Mouse (Mus musculus) stomach, embryonic 14.5 days (tissue): Measurements from ENCODE around the gene Nqo2. TPM values are rescaled to one million over a fixed set of nuclear protein-coding genes. Genes with fewer than 3 reads are reported as not detected.
"Not testable (repeated sequence)": the region's sequence is repeated elsewhere in the genome, so short reads cannot be mapped to it uniquely, and the experiment has no call there.

Experiments used
- ATAC-seq: fragments of 200-750 bp; cut with Nextera tagmentation; 2 replicates; pipeline ENCODE4 v1.8.0; 2017; ENCODE audit warnings: low read depth, moderate TSS enrichment; ENCODE audit not compliant: insufficient number of reproducible peaks, insufficient read depth, low FRiP score
- H3K27ac ChIP-seq: fragments of 300-500 bp; sonication (generic); 2 replicates; pipeline ENCODE4 v1.5.1; 2014; ENCODE audit warnings: mild to moderate bottlenecking, low read length, moderate library complexity, mixed read lengths
- H3K27me3 ChIP-seq: fragments of 300-500 bp; sonication (generic); 2 replicates; pipeline ENCODE4 v1.6.1; 2014; ENCODE audit warnings: low read length, control low read depth, mixed read lengths; ENCODE audit not compliant: control insufficient read depth, insufficient read depth
- H3K36me3 ChIP-seq: fragments of 300-500 bp; sonication (generic); 2 replicates; pipeline ENCODE4 v1.6.1; 2014; ENCODE audit warnings: mild to moderate bottlenecking, control low read depth, low read length, moderate library complexity, mixed read lengths; ENCODE audit not compliant: control insufficient read depth, insufficient read depth
- H3K4me1 ChIP-seq: fragments of 300-500 bp; sonication (generic); 2 replicates; pipeline ENCODE4 v1.6.1; 2014; ENCODE audit warnings: low read length, control low read depth, mixed read lengths; ENCODE audit not compliant: control insufficient read depth, insufficient read depth
- H3K4me2 ChIP-seq: fragments of 300-500 bp; sonication (generic); replicated peaks from 2 replicates; pipeline ENCODE4 v1.6.1; 2014; ENCODE audit warnings: low read depth, low read length, control low read depth
- H3K4me3 ChIP-seq: fragments of 300-500 bp; sonication (generic); 2 replicates; pipeline ENCODE4 v1.5.1; 2014; ENCODE audit warnings: low read depth, low read length, control low read depth
- H3K9ac ChIP-seq: fragments of 300-500 bp; sonication (generic); replicated peaks from 2 replicates; pipeline ENCODE4 v1.6.1; 2014; ENCODE audit warnings: low read depth, mild to moderate bottlenecking, control low read depth, low read length, moderate library complexity, mixed read lengths
- H3K9me3 ChIP-seq: fragments of 300-500 bp; sonication (generic); 2 replicates; pipeline ENCODE4 v1.6.1; 2016; ENCODE audit warnings: low read depth, low read length, control low read depth; ENCODE audit not compliant: control insufficient read depth
- WGBS: fragments of 180-500 bp; shearing (Covaris S2); extraction: QIAGEN DNeasy Blood & Tissue Kit; methylation state at CpG from one replicate; pipeline ENCODE4 v1.1.7; 2014; 5-methylcytosine and 5-hydroxymethylcytosine counted together
- polyA plus RNA-seq: library from polyadenylated mRNA; unstranded; fragments of >200 nt; fragmentation: Nextera tagmentation; extraction: Ambion mirVana; gene quantifications from 2 replicates; pipeline ENCODE4 v1.2.1, GENCODE M21; 2014

The Nqo2 gene
- polyA plus RNA-seq, 1 experiment from 2014 or later: 27.7 TPM

DNA sequence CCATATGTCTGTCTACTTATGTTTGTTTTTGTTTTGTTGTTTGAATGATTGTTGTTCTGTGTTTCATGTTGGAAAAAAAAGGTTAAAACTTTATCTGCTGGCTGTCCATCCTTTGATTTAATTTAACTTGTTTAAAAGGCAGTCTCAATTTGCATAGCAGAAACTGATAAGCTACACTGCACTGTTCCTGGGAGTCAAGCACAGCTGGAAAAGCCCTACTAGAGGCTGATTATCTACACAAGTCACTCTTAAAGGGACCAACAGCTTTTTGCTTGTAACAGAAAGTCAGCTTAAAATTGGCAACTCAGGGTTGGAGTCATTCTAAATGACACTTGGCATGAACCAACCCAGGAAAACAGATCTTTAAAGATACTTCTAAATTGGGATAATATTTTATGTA, 26.9 kb upstream of the Nqo2 start:
- not testable (repeated sequence) for H3K9ac ChIP-seq, H3K9me3 ChIP-seq, H3K27ac ChIP-seq, H3K4me2 ChIP-seq, H3K4me1 ChIP-seq, H3K36me3 ChIP-seq, ATAC-seq, H3K27me3 ChIP-seq, H3K4me3 ChIP-seq

DNA sequence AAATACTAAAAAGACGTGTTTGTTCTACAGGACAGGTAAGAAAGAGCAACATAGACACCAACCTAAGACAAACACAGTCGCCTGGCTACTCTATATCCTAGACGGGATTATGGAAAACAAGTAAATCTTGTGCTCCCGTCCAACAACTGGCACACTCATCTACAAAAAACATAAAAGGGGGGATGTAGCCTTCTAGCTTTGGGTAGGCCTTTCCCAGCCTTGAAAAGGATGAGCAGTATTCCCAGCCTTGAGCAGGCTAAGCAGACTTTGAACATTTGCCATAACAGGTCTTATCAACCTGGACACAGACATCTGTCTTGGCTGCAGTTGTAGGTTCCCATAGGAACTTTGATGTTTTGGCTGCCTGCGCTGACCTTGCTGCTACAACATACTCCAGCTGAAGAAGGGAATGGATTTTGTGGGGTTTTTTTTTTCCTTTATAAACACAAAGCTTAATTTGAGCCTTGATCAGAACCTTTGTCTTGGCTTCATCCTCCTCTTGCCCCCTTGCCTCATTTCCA, 23.1 kb upstream of the Nqo2 start:
- H3K9ac ChIP-seq: no peak overlapping the region
- 79% methylated on average over 5 of the region's 5 CpGs for WGBS
- no peaks in the 10 kb centered on the region for H3K9me3 ChIP-seq
- no peak overlapping the region for H3K27ac ChIP-seq
- no peaks in the 10 kb centered on the region for H3K36me3 ChIP-seq
- H3K27me3 ChIP-seq: no peaks in the 10 kb centered on the region
- H3K4me3 ChIP-seq: no peak overlapping the region
- H3K4me2 ChIP-seq: no peak overlapping the region
- no peaks in the 10 kb centered on the region for H3K4me1 ChIP-seq
- ATAC-seq: no peak

DNA sequence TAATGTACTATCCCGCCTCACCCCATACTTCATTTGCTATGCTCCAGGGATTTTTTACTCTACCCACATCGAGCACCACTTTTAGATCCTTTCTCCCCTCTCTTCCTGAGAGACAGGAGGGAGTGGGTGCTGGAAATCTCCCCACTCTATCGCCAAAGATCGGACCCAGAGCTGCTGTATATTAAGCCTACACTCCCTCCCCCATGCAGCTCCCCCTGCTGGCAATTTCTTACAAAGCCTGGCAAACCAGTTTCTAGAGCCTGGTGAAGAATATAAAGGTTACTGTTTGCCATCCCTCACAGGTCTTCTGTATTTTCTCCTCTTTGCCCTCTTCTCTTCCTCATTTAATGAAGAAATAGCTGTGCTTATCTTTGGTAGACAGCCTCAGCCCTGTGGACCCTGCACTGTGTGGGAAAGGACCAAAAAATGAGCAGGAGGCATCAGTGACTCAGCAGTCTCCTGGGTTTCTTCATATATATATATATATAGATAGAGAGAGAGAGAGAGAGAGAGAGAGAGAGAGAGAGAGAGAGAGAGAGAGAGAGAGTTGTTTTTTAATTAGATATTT, 22.2 kb upstream of the Nqo2 start:
- H3K9me3 ChIP-seq: no peaks in the 10 kb centered on the region
- no peak overlapping the region for H3K9ac ChIP-seq
- H3K4me1 ChIP-seq: no peaks in the 10 kb centered on the region
- H3K4me2 ChIP-seq: no peak overlapping the region
- 45% methylated on average over 4 of the region's 4 CpGs for WGBS
- H3K27me3 ChIP-seq: no peaks in the 10 kb centered on the region
- H3K4me3 ChIP-seq: no peak overlapping the region
- H3K36me3 ChIP-seq: no peaks in the 10 kb centered on the region
- no peak overlapping the region for H3K27ac ChIP-seq
- no peak for ATAC-seq

DNA sequence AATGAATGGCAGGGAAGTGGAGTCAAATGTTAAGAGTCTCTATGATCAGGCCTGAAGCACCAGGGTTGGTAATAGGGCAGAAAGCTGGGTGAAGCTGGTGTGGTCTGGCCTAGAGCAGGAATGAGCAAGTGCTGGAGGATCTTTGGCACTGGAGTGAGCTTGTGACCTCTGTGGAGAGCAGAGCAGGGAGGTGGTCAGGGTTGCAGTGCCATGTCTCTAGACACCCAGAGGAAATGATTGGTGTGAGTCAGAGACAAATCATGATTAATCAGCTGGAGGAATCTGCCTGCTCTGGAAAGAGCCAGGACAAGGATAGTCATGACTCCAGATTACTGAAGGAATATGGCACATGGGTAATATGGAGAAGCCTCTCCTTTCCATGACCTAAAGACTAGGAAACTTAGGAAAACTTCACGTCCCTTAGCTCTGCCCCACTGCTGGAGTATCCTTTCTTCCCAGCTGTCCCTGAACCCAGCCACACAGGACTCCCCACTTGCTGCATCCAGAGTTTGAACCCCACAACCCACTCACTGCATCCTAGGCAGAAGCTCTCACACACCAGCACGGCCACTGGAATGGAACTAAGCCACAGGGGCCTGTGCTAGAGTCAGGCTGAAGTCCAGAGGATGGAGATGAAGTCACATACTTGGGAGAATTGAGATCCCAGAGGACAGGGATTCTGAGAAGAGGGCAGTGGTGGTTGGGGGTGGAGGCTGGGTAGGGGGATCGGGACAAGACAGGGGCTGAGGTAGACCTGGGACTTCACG, 13.0 kb upstream of the Nqo2 start:
- Histone ChIP-seq H3K36me3 (no peaks in the 10 kb centered on the region), H3K4me3 (no peak overlapping the region), H3K4me2 (no peak overlapping the region), H3K4me1 (no peaks in the 10 kb centered on the region), H3K9ac (no peak overlapping the region), H3K27me3 (no peaks in the 10 kb centered on the region), H3K9me3 (no peaks in the 10 kb centered on the region), H3K27ac (no peak overlapping the region)
- ATAC-seq: no peak
- 85% methylated on average over 4 of the region's 4 CpGs for WGBS

DNA sequence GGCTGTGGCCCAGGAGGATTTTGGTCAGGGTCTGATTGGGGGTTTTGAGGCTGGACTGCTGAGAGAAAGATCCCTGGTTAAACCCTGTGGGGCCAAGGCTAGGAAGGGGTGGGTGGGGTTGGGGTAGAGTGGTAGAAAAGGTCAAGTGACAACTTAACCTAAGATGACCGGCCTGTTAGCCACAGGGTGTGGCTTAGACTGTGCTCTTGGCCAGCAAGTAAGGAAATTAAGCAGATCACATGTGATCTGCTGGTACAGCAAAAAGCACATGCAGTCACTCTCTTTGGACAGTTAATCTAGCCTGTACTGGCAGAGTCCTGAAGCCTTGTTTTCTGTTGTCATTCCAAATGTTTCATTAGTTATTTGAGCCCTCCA, 12.4 kb upstream of the Nqo2 start:
- WGBS: 52% methylated on average over 1 of the region's 1 CpGs
- ATAC-seq: no peak
- no peak overlapping the region for H3K9ac ChIP-seq

DNA sequence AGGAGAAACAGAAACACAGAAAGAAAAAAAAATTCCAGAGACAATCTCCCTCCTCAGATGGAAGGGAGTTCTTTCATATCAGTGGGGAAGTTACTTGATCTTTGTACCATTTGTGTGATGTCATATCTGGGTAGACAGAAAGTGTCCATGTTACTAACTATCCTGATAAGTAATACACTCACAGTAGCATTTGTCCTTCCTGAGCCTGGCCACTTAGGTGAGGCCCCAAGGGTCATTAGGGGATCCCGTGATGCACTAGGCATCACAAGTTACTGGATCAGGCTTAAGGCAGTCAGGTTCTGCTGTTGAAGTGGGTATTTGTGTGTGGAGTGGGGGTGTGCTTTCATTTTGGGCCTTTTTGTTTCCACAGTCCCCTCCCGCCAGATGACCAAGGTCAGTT, 11.5 kb upstream of the Nqo2 start:
- Histone ChIP-seq H3K9me3 (no peaks in the 10 kb centered on the region), H3K27ac (no peak overlapping the region), H3K36me3 (no peaks in the 10 kb centered on the region), H3K27me3 (no peaks in the 10 kb centered on the region), H3K9ac (no peak overlapping the region), H3K4me3 (no peak overlapping the region), H3K4me2 (no peak overlapping the region), H3K4me1 (no peaks in the 10 kb centered on the region)
- no peak for ATAC-seq
- WGBS: 94% methylated on average over 2 of the region's 2 CpGs

More for the DNA sequence above, 12.4 kb upstream of the Nqo2 start:
- H3K36me3 ChIP-seq: no peaks in the 10 kb centered on the region
- no peaks in the 10 kb centered on the region for H3K9me3 ChIP-seq
- H3K27ac ChIP-seq: no peak overlapping the region
- H3K27me3 ChIP-seq: no peaks in the 10 kb centered on the region
- H3K4me3 ChIP-seq: no peak overlapping the region
- no peak overlapping the region for H3K4me2 ChIP-seq
- H3K4me1 ChIP-seq: no peaks in the 10 kb centered on the region

DNA sequence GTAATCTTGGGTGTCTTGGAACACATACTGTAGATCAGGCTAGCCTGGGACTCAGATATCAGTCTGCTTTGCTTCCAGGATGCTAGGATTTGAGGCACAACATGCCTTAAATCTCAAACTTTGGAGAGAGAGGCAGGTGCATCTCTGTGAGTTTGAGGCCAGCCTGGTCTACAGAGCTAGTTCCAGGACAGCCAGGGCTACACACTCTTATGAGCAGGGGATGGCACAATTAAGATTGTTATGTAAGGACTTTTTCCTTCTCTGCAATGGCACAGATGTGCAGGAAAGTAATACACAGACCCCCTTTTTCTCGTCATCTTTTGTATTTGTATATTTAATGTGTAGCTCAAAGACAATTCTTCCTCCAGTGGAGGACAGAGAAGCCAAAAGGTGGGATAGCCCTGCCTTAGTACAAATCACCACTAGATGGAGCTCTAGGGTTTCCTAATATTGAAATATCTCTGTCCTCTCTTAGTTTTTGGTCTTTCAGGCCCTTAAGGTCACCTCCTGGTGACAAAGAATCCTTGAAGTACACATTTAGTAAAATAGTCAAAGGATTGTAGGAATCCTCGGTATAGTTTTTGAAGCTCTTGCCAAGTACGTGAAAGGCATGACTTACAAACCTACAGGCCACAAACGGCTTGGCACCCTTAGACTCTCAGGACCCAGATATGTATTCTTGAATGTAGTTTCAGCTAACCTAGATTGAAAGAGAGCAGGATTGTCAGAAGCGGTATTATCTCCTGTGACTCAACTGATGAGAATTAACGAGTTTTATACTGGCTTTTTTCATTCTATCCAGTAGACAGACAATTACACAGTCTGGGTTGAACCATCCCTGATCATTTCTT, 7.7 kb upstream of the Nqo2 start:
- Histone ChIP-seq H3K9ac (no peak overlapping the region), H3K4me2 (no peak overlapping the region), H3K4me3 (no peak overlapping the region), H3K4me1 (no peaks in the 10 kb centered on the region), H3K36me3 (no peaks in the 10 kb centered on the region), H3K9me3 (no peaks in the 10 kb centered on the region), H3K27me3 (no peaks in the 10 kb centered on the region), H3K27ac (no peak overlapping the region)
- no peak for ATAC-seq
- 44% methylated on average over 6 of the region's 6 CpGs for WGBS

DNA sequence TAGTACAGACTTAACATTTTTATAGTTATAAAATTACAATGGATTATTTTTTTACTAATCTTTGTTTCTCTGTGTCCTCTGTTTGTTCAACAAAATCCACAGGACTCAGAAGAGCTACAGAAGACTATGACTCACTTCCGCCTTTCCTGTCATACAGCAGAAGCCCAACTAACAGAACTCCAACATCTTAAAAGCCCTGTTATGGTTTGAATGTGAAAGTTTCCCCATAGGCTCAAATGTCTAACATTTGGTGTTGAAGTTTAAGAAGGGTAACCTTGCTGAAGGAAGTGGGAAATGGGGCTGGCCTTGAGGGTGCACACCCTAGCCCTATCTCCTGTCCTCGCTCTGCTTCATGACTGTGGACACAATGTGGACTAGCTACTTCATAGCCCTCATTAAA, 4.7 kb upstream of the Nqo2 start:
- ATAC-seq: no peak
- Histone ChIP-seq H3K4me2 (no peak overlapping the region), H3K4me1 (no peaks in the 10 kb centered on the region), H3K36me3 (no peaks in the 10 kb centered on the region), H3K4me3 (no peak overlapping the region), H3K27me3 (no peaks in the 10 kb centered on the region), H3K9me3 (no peaks in the 10 kb centered on the region), H3K9ac (no peak overlapping the region), H3K27ac (no peak overlapping the region)
- 84% methylated on average over 2 of the region's 2 CpGs for WGBS
